Mouse (Mus musculus): ENCODE measurements at regions not wholly inside any gene's neighbourhood (a gene's known extent, or its start where the extent isn't known, plus 50 kb on each side); places are given as distances from the start of the nearest gene placed in this dataset.
"Not testable (repeated sequence)": the region's sequence is repeated elsewhere in the genome, so short reads cannot be mapped to it uniquely, and the experiment has no call there.

DNA sequence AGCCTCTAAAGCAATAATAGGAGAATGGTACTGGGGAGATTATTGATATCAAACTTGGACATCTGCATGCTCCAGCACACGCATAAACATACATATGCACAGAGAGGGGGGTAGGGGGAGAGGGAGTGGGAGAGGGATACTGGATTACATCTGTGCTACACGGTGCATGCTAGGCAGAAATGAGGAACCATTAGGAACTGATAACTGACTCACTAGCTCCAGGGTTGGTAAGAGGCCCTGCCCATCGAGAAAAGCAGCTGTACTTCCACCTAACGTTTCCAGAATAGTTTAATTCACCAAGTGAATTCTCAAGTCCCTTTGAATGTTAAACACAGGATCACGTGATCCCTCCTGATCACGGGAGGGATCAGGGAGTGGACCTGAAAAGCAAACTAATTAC lies 825.1 kb downstream of the Diaph3 start:
- no peaks in the 10 kb centered on the region for H3K4me1 ChIP-seq (ENCODE audit: control insufficient read depth, insufficient read depth, low read length)
- DNase-seq (ENCODE audit: low spot score) (no peak), ATAC-seq (ENCODE audit: low read depth) (no peak)
- H3K27me3 ChIP-seq (replicated peaks; ENCODE audit: control insufficient read depth, insufficient read depth, low read length) = no peaks in the 10 kb centered on the region
- 72% methylated on average over 6 of the region's 6 CpGs for WGBS
- H3K27ac ChIP-seq (replicated peaks; ENCODE audit: low read depth, low read length) = no peak overlapping the region
- no peak overlapping the region for H3K4me3 ChIP-seq (ENCODE audit: low read depth, low read length)
- H3K36me3 ChIP-seq (ENCODE audit: control insufficient read depth, insufficient read depth, low read length) = no peaks in the 10 kb centered on the region
- no peaks in the 10 kb centered on the region for H3K9me3 ChIP-seq (ENCODE audit: control insufficient read depth, low read length)
- no peak overlapping the region for H3K4me2 ChIP-seq (ENCODE audit: low read depth, low read length)
- H3K9ac ChIP-seq (ENCODE audit: low read depth, low read length) = no peak overlapping the region

DNA sequence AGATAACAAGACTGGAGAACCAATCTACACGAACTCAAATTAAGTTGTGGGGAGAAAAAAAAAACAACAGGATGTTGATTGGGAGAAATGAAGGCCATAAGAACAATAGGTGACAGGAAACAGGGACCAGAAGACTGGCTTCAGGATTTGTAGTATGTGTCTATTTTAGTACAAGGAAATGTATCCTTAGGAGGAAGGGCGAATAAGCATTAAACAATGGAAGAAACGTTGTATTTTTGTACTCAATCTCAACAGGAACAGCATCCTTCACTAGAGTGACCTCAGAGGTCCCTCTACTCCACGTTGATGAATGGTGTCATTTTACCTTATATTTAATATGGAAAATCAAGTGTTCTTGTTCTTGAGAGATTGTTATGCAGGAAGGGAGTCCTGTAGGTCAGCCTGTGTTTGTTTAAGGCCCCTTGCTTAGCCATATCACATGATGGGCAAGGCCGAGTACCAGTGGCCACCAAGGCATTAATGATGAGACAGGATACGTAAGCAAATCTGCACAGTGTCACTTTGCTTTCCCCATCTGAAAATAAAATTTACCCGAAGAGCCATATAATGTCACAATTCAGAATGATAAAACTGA lies 832.0 kb downstream of the Diaph3 start:
- no peak overlapping the region for H3K27ac ChIP-seq (replicated peaks; ENCODE audit: low read depth, low read length)
- DNase-seq (ENCODE audit: low spot score) = peak; percentile 20
- 62% methylated on average over 7 of the region's 7 CpGs for WGBS
- H3K9ac ChIP-seq (ENCODE audit: low read depth, low read length) = no peak overlapping the region
- 0 out of 2 replicates have a peak, but pooled peaks cover 3% of the 10 kb centered on the region for H3K4me1 ChIP-seq (ENCODE audit: control insufficient read depth, insufficient read depth, low read length)
- no peaks in the 10 kb centered on the region for H3K9me3 ChIP-seq (ENCODE audit: control insufficient read depth, low read length)
- H3K36me3 ChIP-seq (ENCODE audit: control insufficient read depth, insufficient read depth, low read length) = no peaks in the 10 kb centered on the region
- H3K4me2 ChIP-seq (ENCODE audit: low read depth, low read length) = no peak overlapping the region
- no peaks in the 10 kb centered on the region for H3K27me3 ChIP-seq (replicated peaks; ENCODE audit: control insufficient read depth, insufficient read depth, low read length)
- no peak for ATAC-seq (ENCODE audit: low read depth)
- no peak overlapping the region for H3K4me3 ChIP-seq (ENCODE audit: low read depth, low read length)

DNA sequence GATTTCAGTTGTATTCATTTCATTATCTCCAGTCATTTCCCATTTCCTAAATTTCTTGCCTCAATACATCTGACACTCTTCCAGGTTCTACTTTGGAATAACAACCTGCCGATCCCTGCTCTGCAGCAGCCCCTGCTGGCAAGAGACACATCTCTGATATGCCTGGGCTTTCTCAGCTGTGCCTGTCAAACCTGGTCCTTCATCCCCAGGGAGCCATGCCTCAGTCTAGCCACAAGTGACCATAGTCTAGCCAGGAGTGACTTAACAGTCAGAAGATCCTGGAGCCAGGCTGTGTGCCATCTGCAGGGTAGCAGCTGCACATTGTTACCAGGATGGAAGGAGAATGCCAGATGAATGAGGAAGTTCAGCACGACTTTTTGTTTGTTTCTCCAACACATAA lies 833.2 kb downstream of the Diaph3 start:
- Histone ChIP-seq H3K36me3 (ENCODE audit: control insufficient read depth, insufficient read depth, low read length) (no peaks in the 10 kb centered on the region), H3K4me1 (ENCODE audit: control insufficient read depth, insufficient read depth, low read length) (0 out of 2 replicates have a peak, but pooled peaks cover 3% of the 10 kb centered on the region), H3K27ac (replicated peaks; ENCODE audit: low read depth, low read length) (no peak overlapping the region), H3K4me3 (ENCODE audit: low read depth, low read length) (no peak overlapping the region), H3K9ac (ENCODE audit: low read depth, low read length) (no peak overlapping the region), H3K27me3 (replicated peaks; ENCODE audit: control insufficient read depth, insufficient read depth, low read length) (no peaks in the 10 kb centered on the region), H3K9me3 (ENCODE audit: control insufficient read depth, low read length) (no peaks in the 10 kb centered on the region), H3K4me2 (ENCODE audit: low read depth, low read length) (no peak overlapping the region)
- 28% methylated on average over 2 of the region's 2 CpGs for WGBS
- peak; percentile 81 for DNase-seq (ENCODE audit: low spot score)
- ATAC-seq (ENCODE audit: low read depth) = peak; percentile 41; the same call in 1 of the 2 replicates

DNA sequence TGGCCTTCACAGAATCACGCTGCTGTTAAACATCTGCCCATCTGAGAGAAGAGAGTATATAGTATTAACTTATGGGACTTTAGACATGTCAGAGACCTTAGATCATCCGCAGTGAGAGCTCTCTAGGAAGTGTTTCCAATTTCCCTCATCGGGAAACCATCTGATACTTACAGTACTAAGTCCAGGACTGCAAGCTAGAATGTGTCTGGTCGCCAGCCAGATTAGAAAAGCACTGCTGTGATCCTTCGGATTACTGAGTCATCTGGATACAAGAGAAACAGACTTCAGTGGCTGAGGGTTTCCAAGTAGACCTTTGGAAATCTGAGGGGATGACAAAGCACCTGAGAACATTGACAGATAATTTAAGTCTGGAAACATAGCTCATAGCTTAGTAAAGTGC lies 839.4 kb downstream of the Diaph3 start:
- Histone ChIP-seq H3K4me1 (ENCODE audit: control insufficient read depth, insufficient read depth, low read length) (no peaks in the 10 kb centered on the region), H3K4me2 (ENCODE audit: low read depth, low read length) (no peak overlapping the region), H3K27ac (replicated peaks; ENCODE audit: low read depth, low read length) (no peak overlapping the region), H3K9ac (ENCODE audit: low read depth, low read length) (no peak overlapping the region), H3K4me3 (ENCODE audit: low read depth, low read length) (no peak overlapping the region), H3K36me3 (ENCODE audit: control insufficient read depth, insufficient read depth, low read length) (no peaks in the 10 kb centered on the region), H3K27me3 (replicated peaks; ENCODE audit: control insufficient read depth, insufficient read depth, low read length) (no peaks in the 10 kb centered on the region), H3K9me3 (ENCODE audit: control insufficient read depth, low read length) (0 out of 2 replicates have a peak, but pooled peaks cover 4% of the 10 kb centered on the region)
- ATAC-seq (ENCODE audit: low read depth) (no peak), DNase-seq (ENCODE audit: low spot score) (peak; percentile 57)
- WGBS = 59% methylated on average over 5 of the region's 5 CpGs

DNA sequence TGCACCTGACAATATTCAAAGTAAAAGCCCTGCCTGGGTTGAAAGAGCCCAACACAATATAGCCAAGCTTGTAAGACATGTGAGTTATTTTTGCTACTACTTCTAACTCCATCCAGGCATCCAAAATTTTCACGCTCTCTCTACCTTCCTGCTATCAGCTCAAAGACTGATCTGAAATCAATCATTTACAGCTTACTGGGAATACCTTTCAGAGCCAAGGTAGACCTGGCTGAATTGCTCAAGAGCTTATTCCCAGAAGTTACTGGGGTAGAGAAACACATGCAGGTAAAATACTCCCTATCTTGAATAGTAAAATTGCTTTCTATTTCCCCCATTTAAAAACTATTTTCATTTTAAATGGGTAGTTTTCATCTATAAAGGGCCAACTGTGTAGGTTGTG lies 840.2 kb downstream of the Diaph3 start:
- Histone ChIP-seq H3K4me1 (ENCODE audit: control insufficient read depth, insufficient read depth, low read length) (no peaks in the 10 kb centered on the region), H3K9ac (ENCODE audit: low read depth, low read length) (no peak overlapping the region), H3K27ac (replicated peaks; ENCODE audit: low read depth, low read length) (no peak overlapping the region), H3K4me2 (ENCODE audit: low read depth, low read length) (no peak overlapping the region), H3K9me3 (ENCODE audit: control insufficient read depth, low read length) (0 out of 2 replicates have a peak, but pooled peaks cover 4% of the 10 kb centered on the region), H3K27me3 (replicated peaks; ENCODE audit: control insufficient read depth, insufficient read depth, low read length) (no peaks in the 10 kb centered on the region), H3K36me3 (ENCODE audit: control insufficient read depth, insufficient read depth, low read length) (no peaks in the 10 kb centered on the region), H3K4me3 (ENCODE audit: low read depth, low read length) (no peak overlapping the region)
- ATAC-seq (ENCODE audit: low read depth) (no peak), DNase-seq (ENCODE audit: low spot score) (no peak)
- 79% methylated on average over 1 of the region's 1 CpGs for WGBS

DNA sequence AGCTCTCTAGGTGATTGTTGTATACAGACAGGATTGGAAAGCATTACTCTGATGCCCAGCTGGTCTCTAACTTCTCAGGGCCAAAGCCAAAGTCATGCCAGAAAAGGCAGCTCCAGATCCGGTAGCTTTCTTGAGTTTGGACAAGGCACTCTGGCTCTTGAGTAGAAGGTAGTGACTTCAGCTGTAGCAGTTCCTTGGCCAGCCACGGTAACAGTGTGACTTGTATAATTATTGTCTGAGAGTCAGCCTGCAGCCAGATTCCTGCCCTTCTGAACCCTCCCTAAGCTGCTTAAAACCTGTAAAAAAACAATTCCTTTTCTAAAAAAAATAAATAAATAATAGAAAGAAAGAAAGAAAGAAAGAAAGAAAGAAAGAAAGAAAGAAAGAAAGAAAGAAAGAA lies 843.0 kb downstream of the Diaph3 start:
- Histone ChIP-seq H3K27me3 (replicated peaks; ENCODE audit: control insufficient read depth, insufficient read depth, low read length) (no peaks in the 10 kb centered on the region), H3K4me3 (ENCODE audit: low read depth, low read length) (no peak overlapping the region), H3K36me3 (ENCODE audit: control insufficient read depth, insufficient read depth, low read length) (no peaks in the 10 kb centered on the region), H3K4me2 (ENCODE audit: low read depth, low read length) (no peak overlapping the region), H3K9ac (ENCODE audit: low read depth, low read length) (no peak overlapping the region), H3K27ac (replicated peaks; ENCODE audit: low read depth, low read length) (no peak overlapping the region), H3K9me3 (ENCODE audit: control insufficient read depth, low read length) (0 out of 2 replicates have a peak, but pooled peaks cover 4% of the 10 kb centered on the region), H3K4me1 (ENCODE audit: control insufficient read depth, insufficient read depth, low read length) (no peaks in the 10 kb centered on the region)
- no peak for ATAC-seq (ENCODE audit: low read depth)
- WGBS = 41% methylated on average over 2 of the region's 2 CpGs
- no peak for DNase-seq (ENCODE audit: low spot score)

DNA sequence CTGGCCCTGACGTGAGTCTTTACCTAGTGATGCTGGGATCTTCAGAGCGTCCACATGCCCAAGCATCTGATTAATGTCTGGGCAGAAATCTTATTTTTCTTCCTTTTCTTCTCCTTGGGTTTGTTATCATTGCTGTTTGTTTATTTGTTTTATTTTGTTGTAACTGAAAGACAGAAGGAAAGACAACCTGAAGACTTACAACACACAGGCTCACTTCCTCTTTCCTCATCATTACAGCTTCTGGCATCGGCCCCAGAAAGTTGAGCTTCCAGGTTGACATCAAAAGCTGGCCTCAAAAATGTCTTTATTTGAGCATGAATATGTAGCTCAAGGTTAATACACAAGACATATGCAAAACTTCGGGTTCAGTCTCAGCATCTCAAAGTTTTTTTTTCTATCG lies 846.4 kb downstream of the Diaph3 start:
- 72% methylated on average over 5 of the region's 5 CpGs for WGBS
- H3K4me2 ChIP-seq (ENCODE audit: low read depth, low read length); H3K9ac ChIP-seq (ENCODE audit: low read depth, low read length); H3K27ac ChIP-seq (replicated peaks; ENCODE audit: low read depth, low read length); ATAC-seq (ENCODE audit: low read depth); H3K27me3 ChIP-seq (replicated peaks; ENCODE audit: control insufficient read depth, insufficient read depth, low read length); H3K4me3 ChIP-seq (ENCODE audit: low read depth, low read length); H3K9me3 ChIP-seq (ENCODE audit: control insufficient read depth, low read length); H3K4me1 ChIP-seq (ENCODE audit: control insufficient read depth, insufficient read depth, low read length); H3K36me3 ChIP-seq (ENCODE audit: control insufficient read depth, insufficient read depth, low read length); DNase-seq (ENCODE audit: low spot score): not testable (repeated sequence)

DNA sequence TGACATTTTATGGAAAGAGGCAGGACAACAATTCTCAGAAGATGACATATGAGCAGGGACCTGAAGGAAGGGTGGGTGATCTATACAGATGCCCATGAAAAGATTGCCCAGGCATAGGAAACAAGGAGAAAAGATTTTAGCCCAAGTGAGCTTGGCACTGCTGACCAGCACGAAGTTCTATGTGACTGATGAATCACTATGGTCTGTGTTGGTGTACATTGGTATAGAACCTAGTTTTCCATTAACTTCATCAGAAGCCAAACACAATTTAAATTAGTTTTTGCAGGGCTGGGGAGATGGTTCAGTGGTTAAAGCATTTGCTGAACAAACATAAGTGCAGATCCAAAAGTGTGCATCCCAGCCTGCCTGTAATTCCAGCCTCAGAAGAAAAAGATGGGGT lies 847.2 kb downstream of the Diaph3 start:
- DNase-seq (ENCODE audit: low spot score) (no peak), ATAC-seq (ENCODE audit: low read depth) (no peak)
- Histone ChIP-seq H3K36me3 (ENCODE audit: control insufficient read depth, insufficient read depth, low read length) (no peaks in the 10 kb centered on the region), H3K27me3 (replicated peaks; ENCODE audit: control insufficient read depth, insufficient read depth, low read length) (no peaks in the 10 kb centered on the region), H3K27ac (replicated peaks; ENCODE audit: low read depth, low read length) (no peak overlapping the region), H3K9me3 (ENCODE audit: control insufficient read depth, low read length) (no peaks in the 10 kb centered on the region), H3K4me3 (ENCODE audit: low read depth, low read length) (no peak overlapping the region), H3K9ac (ENCODE audit: low read depth, low read length) (no peak overlapping the region), H3K4me2 (ENCODE audit: low read depth, low read length) (no peak overlapping the region), H3K4me1 (ENCODE audit: control insufficient read depth, insufficient read depth, low read length) (no peaks in the 10 kb centered on the region)
- WGBS = 79% methylated on average over 1 of the region's 1 CpGs

DNA sequence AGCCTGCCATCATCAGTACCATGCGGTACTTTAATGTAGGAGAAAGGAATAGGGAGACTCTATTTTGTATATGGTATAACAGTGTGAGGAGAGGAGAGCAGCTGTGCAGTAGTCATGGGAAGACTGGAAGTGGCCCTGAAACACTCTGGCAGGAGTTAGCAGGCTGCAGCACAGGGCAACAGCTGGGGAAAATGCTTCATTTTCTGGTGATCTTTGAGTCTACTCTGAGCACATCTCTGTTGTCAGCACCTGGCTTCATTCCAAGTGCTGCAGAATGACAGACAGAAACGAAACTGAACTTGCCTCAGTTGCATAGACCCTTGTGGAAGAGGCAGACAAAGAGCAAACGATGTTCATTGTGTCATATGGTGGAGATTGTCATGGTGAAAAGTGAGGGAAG lies 847.7 kb downstream of the Diaph3 start:
- Histone ChIP-seq H3K27me3 (replicated peaks; ENCODE audit: control insufficient read depth, insufficient read depth, low read length) (no peaks in the 10 kb centered on the region), H3K36me3 (ENCODE audit: control insufficient read depth, insufficient read depth, low read length) (no peaks in the 10 kb centered on the region), H3K4me2 (ENCODE audit: low read depth, low read length) (no peak overlapping the region), H3K27ac (replicated peaks; ENCODE audit: low read depth, low read length) (no peak overlapping the region), H3K9ac (ENCODE audit: low read depth, low read length) (no peak overlapping the region), H3K4me1 (ENCODE audit: control insufficient read depth, insufficient read depth, low read length) (no peaks in the 10 kb centered on the region), H3K4me3 (ENCODE audit: low read depth, low read length) (no peak overlapping the region), H3K9me3 (ENCODE audit: control insufficient read depth, low read length) (no peaks in the 10 kb centered on the region)
- 53% methylated on average over 3 of the region's 3 CpGs for WGBS
- DNase-seq (ENCODE audit: low spot score) (peak; percentile 75), ATAC-seq (ENCODE audit: low read depth) (peak; percentile 79)
